ENCODE assay signal across 15 mouse cellular contexts in genomic region chr12:110971972-110972371, GRCm38 (mm10).
"Had no signal": no experiment of that assay in that cellular context is flagged by ENCODE, and none has a peak within 500 bp of the region (broad histone marks: within the 10 kb centered on the region; RNA-seq: fewer than 3 reads in every experiment).

No protein-coding gene starts in this region.

- H3K4me2 ChIP-seq: limb, embryonic 12.5 days; lung, embryonic 15.5 days; midbrain, embryonic 12.5 days; stomach, embryonic 15.5 days had no signal

- H3K4me3 ChIP-seq: left cerebral cortex, adult 2 months; limb, embryonic 12.5 days; lung, embryonic 15.5 days; megakaryocyte, embryonic 14.5 days; midbrain, embryonic 12.5 days; stomach, embryonic 15.5 days had no signal

- H3K9me3 ChIP-seq: limb, embryonic 12.5 days; lung, embryonic 15.5 days; midbrain, embryonic 12.5 days; stomach, embryonic 15.5 days had no signal

- ATAC-seq: intestine, postnatal 0 days; midbrain, embryonic 16.5 days had no signal

- DNase-seq: kidney, adult 8-10 months; kidney, postnatal 25 days; lung, postnatal 14 days; right cerebral cortex, postnatal 14 days; thymus, adult 2 months; thymus, postnatal 25 days had no signal

- H3K4me1 ChIP-seq: limb, embryonic 12.5 days; lung, embryonic 15.5 days; midbrain, embryonic 12.5 days; stomach, embryonic 15.5 days had no signal

- H3K27ac ChIP-seq: left cerebral cortex, adult 2 months; limb, embryonic 12.5 days; lung, embryonic 15.5 days; macrophage; midbrain, embryonic 12.5 days; stomach, embryonic 15.5 days had no signal

- H3K27me3 ChIP-seq: limb, embryonic 12.5 days; lung, embryonic 15.5 days; midbrain, embryonic 12.5 days; stomach, embryonic 15.5 days had no signal

- H3K9ac ChIP-seq: limb, embryonic 12.5 days; lung, embryonic 15.5 days; midbrain, embryonic 12.5 days; stomach, embryonic 15.5 days had no signal
